Mouse (Mus musculus) left cerebral cortex, adult 9 months (tissue): ENCODE measurements around the gene Mid1.

ENCODE experiments used
- DNase-seq, 2 experiments: peaks; one replicate each; pipeline ENCODE4 v3.0.0; 2022; ENCODE audit warnings: low spot score in 2 of 2

The Mid1 gene

DNA sequence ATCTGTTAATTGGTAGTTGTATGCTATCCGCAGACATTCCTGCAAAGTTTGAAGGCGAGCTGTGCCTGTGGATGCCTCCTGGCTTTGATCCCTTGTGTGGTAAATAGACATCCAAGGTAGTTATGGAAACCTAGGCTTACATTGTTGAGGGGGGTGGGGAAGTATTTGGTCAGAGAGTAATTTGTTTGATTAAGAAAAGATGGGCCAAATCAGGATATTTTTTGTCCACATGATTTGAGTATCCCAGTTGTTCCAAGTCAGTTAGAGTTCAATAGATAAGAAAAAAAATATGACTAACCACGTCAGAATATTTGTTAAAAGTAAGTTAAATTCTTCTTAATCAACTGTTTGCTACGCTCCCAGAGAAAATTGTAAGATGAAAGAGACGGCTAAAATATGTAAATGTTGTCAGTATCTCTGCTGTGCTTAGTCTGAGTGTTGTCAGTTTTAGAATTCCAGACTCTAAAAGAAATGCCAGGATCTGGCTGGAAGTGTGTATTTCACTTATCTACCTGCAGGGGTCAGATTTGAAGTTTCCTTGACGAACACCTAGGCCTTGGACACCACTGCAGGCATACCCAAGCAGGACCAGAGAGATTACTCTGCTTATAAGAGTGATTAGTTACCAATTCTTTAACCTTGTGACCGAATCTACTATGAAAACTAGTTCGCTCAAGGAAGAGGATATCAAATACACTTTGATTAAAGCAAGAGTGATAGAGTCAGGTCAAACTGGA, 198.7 kb downstream of the Mid1 start:
- DNase-seq = no peak

GRCm38 (mm10) chrX:169890541-169890940, 205.5 kb downstream of the Mid1 start:
- no peak for DNase-seq

DNA sequence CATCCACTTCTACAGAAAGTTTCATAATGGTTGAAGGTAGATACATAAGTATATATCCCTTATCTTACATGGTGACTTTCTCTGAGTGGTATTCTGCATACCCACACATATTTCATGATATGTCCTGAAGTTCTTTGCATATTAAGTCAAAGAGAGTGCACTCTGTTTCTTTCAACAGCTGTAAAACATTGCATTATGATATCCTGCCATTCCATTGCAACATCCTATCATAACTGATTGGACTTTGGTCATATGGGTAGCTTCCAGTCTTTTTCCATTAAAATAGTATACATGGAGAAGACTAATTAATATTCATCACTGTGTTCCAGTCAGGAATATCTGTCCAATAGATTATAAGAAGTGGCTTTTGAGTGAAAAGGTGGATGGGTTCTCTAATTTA, 207.1 kb downstream of the Mid1 start:
- no peak for DNase-seq

GRCm38 (mm10) chrX:169892631-169893030, 207.6 kb downstream of the Mid1 start:
- no peak for DNase-seq

GRCm38 (mm10) chrX:169899227-169899950, 214.4 kb downstream of the Mid1 start:
- no peak for DNase-seq

- DNase-seq = no peak
Measured at GRCm38 (mm10) chrX:169902860-169903259, 217.9 kb downstream of the Mid1 start.

- no peak for DNase-seq
Measured at GRCm38 (mm10) chrX:169903656-169904055, 218.7 kb downstream of the Mid1 start.

DNA sequence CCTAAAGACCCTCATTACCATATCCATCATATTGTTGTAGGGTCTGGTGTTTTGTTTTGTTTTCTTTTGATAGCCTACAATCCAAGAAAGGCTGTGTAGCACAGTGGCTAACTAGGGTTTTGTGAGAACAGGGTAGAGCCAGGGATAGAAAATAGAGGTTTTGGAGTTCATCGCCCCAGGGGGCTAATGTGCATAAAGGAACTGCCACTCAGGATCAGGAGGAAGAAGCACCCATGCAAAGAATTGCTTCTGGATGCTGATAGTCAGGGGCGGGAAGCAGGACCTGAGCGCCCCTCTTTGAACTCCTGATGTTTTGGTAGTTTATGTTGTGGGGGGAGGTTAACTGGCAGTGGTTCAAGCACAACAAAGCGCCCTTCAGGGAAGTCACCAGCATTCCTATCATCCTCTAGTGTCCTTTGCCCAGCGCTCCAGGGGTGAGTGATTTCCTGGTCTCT, 221.1 kb downstream of the Mid1 start:
- DNase-seq = no peak

GRCm38 (mm10) chrX:169909898-169910297, 224.9 kb downstream of the Mid1 start:
- no peak for DNase-seq

DNA sequence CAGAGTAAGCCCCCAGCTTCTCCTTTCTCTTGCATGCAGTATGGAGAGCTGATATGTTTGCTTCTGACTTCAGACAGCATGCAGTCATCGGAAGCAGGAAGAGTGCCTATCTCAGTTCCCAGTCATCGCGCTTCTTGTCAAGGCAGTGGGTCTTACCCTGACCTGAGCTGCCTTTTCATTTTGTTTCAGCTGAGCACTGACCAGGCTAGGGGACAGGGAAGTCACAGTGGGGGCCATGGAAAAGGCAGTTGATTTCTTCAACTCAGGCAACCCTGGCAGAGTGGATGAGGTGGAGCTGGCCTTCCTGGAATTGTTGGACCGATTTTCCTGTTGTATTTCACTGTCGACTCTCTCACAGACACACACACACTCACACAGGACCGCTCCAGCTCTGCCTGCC, 230.7 kb downstream of the Mid1 start:
- no peak for DNase-seq

GRCm38 (mm10) chrX:169922541-169922940, 237.5 kb downstream of the Mid1 start:
- no peak for DNase-seq

DNA sequence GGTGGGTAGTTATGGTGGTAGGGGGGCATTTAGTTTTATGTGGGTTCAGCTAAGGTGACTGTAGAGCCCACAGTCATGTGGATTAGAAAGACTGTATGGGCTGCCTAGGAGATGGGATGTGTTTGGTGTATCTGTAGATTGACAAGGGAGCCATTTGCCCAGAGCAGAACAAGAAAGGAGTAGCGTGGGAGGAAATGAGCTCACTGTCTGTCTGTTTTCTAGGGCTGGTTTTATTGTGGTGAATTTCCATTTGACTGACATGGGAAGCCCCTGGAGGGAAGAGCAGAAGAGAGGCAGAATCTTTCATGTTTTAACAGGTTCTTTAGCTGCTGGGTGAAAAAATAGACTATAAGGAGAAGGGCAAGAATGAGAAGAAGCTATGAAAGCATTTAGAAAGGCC, 238.4 kb downstream of the Mid1 start:
- DNase-seq = no peak

- DNase-seq = no peak
Measured at GRCm38 (mm10) chrX:169925600-169925999, 240.6 kb downstream of the Mid1 start.

GRCm38 (mm10) chrX:169927110-169927817, 242.3 kb downstream of the Mid1 start:
- DNase-seq = no peak

DNA sequence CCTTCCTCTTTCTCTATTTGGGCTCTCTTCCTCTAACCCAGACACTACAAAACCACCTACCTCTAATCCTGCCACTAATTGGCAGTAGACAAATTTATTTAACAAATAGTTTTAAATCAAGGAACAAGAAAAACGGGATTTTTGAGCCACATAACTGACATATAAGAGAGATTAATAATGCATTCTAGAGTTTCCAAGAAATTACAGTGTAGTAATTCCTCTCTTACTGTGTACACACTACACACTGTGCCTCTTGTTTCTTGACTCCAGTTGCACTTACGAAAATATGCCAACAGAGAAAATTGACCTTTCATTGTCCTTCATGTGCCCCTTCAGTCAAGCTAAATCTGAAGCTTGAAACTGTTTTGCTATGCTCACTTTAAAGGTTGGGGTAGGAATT, 245.9 kb downstream of the Mid1 start:
- no peak for DNase-seq

DNA sequence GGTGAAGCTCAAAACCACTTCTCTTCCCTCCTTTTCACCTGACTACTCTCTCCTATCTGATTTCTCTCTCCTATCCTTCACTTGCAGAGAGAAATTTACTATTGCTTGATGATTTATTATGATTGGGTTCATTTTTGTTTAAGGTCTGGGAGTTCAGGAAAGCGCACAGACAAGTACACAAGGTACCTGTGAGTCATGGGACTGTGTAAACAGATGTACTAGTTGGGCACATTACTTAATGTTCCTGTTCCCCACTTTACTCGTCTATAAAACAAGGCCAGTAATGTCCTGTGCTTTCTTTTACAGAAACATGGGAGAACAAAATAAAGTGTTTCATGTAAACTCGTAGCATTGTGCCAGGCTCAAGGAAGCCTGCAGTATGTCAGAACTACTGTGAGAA, 248.2 kb downstream of the Mid1 start:
- DNase-seq = no peak

- no peak for DNase-seq
Measured at GRCm38 (mm10) chrX:169937119-169937719, 252.2 kb downstream of the Mid1 start.

- DNase-seq = no peak
Measured at GRCm38 (mm10) chrX:169940531-169940930, 255.5 kb downstream of the Mid1 start.

- no peak for DNase-seq
Measured at GRCm38 (mm10) chrX:169950596-169950995, 265.6 kb downstream of the Mid1 start.

DNA sequence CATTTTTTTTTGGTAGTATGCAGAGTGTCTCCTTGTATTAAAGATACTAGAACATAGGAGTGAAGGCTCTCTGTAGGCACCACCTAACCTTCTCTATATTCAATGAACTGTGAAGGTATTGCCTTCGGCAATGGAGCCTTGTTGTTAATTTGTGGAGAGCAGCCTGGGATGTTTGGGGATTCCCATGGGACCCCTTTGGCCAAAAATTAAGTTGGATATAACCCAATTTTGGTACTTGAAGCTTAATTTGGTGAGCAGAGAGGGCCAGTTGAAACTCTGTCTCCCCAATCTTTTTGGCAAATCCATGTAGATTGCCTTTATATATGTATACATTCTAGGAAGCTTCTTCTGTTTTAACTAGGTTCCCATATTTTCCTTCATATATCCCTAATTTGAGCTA, 284.3 kb downstream of the Mid1 start:
- DNase-seq = peak in 1 of 2 experiments; percentile 1

DNA sequence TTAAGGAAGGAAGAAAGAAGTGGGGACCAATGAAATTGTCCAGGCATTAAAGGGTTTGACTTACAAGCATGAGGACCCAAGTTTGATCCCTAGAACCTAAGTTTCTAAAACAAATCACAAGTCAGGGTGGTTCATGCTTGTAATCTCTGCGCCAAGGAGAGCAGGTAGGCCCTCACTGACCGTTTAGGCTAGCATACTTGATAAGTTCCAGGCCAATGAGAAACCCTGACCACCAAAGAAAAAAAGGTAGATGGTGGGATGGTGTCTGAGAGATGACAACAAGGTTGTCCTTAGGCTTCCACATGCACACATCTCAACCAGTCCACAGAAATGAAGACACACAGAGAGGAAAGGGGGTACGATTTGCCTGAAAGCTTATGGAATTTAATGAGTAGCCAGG, 284.8 kb downstream of the Mid1 start:
- peak in 1 of 2 experiments; percentile 9 for DNase-seq

DNA sequence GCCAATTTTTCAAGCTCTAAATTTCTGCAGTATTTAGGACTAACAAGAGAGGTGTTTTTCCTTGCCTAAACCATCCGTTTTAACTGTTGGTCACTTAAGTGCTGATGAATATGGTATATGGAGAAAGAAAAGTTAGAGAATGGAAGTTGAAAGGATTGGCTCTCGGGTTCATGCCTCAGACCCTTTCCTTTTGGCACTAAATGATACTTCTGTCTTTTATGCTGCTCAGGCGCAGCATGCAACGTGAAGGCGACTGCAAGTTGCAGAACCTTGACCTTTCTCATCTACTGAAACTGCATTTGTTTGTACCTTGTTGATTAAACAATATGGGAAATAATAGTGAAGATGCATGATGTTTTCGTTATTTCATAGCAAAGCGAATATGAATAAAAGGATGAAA, 285.5 kb downstream of the Mid1 start:
- peak in 1 of 2 experiments; percentile 1 for DNase-seq
